Comparison of ENCODE assay signal across 9 mouse cellular contexts in the genomic region with DNA sequence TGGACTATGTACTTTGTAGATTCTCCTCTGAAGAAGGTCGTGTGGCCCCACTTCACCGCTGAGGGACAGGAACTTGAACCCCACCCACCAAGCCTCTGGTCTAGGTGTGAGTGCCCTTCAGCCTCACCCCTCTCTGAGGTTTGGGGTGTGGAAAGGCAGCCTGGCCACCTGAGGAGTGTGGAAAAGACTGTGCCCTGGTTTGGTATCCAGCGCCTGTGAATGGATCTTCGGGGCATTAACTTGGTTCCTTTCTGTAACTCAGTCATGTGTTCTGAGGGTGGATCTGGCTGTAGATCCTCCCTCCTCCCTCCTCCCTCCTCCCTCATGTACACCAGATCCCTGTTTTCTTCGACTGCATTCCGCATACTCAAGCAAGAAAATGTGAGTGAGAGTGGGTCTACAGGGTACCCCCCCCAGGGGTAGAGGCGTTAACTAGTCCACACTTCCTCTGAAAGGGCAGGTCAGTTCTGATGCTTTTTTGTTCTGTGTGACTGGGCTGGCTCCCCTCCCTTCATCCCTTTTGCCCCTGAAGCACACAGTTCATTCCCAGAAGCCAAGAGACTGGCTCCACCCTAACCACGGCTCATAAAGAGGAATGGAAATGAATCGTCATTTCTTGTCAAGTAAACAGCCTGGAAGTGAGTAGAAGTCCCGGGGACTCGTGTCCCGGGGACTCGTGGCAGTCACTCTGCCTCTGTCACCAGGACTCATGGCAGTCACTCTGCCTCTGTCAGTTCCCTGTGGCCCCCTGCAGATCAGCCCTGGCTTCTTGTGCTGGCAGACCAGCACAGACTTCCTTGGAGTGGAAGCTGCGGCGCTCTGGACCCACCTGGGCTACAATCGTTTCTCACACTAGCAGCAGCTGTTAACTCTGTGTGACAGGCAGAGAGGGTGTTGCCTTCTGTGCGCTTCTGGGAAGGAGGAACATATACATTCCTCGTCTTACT. TPM values are rescaled to one million over a fixed set of nuclear protein-coding genes. Genes with fewer than 3 reads are reported as not detected.
A peak's percentile ranks its signal among the peaks of the same experiment; 100 is the strongest.
DNase-seq lines count a peak whose midpoint lies in the region; ATAC-seq and TF ChIP-seq lines count a peak whose summit lies in the region.
"Had no signal": no experiment of that assay in that cellular context is flagged by ENCODE, and none has a peak within 500 bp of the region (broad histone marks: within the 10 kb centered on the region; RNA-seq: fewer than 3 reads in every experiment).

No protein-coding gene starts in this region.

- H3K36me3 ChIP-seq in small intestine, adult 2 months (ENCODE audit: control insufficient read depth, insufficient read depth, low read length), result peaks cover 32% of the 10 kb centered on the region
- H3K36me3 ChIP-seq in hindbrain, embryonic 16.5 days (ENCODE audit: control insufficient read depth, insufficient read depth, low read length), result no peaks in the 10 kb centered on the region
- no peaks in the 10 kb centered on the region for H3K36me3 ChIP-seq in midbrain, embryonic 11.5 days (ENCODE audit: control insufficient read depth, insufficient read depth, low read length)

- no peak overlapping the region for H3K9ac ChIP-seq in hindbrain, embryonic 16.5 days (ENCODE audit: low read depth, low read length)
- H3K9ac ChIP-seq in midbrain, embryonic 11.5 days (ENCODE audit: low read length), result no peak overlapping the region

- ATAC-seq in hindbrain, embryonic 16.5 days, result no peak
- ATAC-seq in midbrain, embryonic 11.5 days (ENCODE audit: low FRiP score), result no peak

- H3K27ac ChIP-seq in left cerebral cortex, adult 2 months, result no peak overlapping the region
- peak overlapping the region; percentile 44 for H3K27ac ChIP-seq in embryonic fibroblast, embryonic 13.5 days (ENCODE audit: insufficient read depth, low read length)
- peak overlapping the region; percentile 93 for H3K27ac ChIP-seq in small intestine, adult 2 months (ENCODE audit: insufficient read depth, low read depth, low read length)
- no peak overlapping the region for H3K27ac ChIP-seq in hindbrain, embryonic 16.5 days (ENCODE audit: low read depth, low read length)
- H3K27ac ChIP-seq in midbrain, embryonic 11.5 days (ENCODE audit: low read depth, low read length), result no peak overlapping the region

- intact Hi-C loops in left cerebral cortex, postnatal 4 days (cut with DNase I), result loop anchor here (10.0 kb wide), 1 partner anchor 632 kb away; no protein-coding TSS in a partner anchor
- intact Hi-C loops in left cerebral cortex, adult 2 months (cut with DNase I), result no loop called here

- TF ChIP-seq POLR2A in embryonic fibroblast, embryonic 13.5 days (IDR thresholded peaks at IDR 0.05; ENCODE audit: low read depth, low read length), result peak; percentile 5; the same call in 1 of the 2 replicates
- no peak for TF ChIP-seq POLR2A in small intestine, adult 2 months (IDR thresholded peaks at IDR 0.05; ENCODE audit: low read depth, low read length)

- no peaks in the 10 kb centered on the region for H3K9me3 ChIP-seq in hindbrain, embryonic 16.5 days (ENCODE audit: control insufficient read depth, low read length)
- no peaks in the 10 kb centered on the region for H3K9me3 ChIP-seq in midbrain, embryonic 11.5 days (ENCODE audit: control insufficient read depth, low read length)

- peak; percentile 40 for DNase-seq in left cerebral cortex, postnatal 4 days
- no peak for DNase-seq in left cerebral cortex, adult 2 months (ENCODE audit: extremely low spot score in 1 of 2, low spot score in 2 of 2)
- peak; percentile 43 for DNase-seq in kidney, postnatal 10 days
- no peak for DNase-seq in layer of hippocampus, adult 9-10 months (ENCODE audit: low spot score)
- DNase-seq in midbrain, embryonic 11.5 days (ENCODE audit: low spot score, missing footprints), result no peak
- DNase-seq: gastrocnemius, postnatal 36 days had no signal

- 36% methylated on average over 18 of the region's 18 CpGs for WGBS in small intestine, adult 2 months
- 52% methylated on average over 18 of the region's 18 CpGs for WGBS in hindbrain, embryonic 16.5 days
- 70% methylated on average over 18 of the region's 18 CpGs for WGBS in midbrain, embryonic 11.5 days

- no peak for TF ChIP-seq CTCF in left cerebral cortex, adult 2 months (IDR thresholded peaks at IDR 0.05)
- no peak for TF ChIP-seq CTCF in embryonic fibroblast, embryonic 13.5 days (IDR thresholded peaks at IDR 0.05; ENCODE audit: borderline replicate concordance, insufficient read depth, low read length)
- no peak for TF ChIP-seq CTCF in small intestine, adult 2 months (IDR thresholded peaks at IDR 0.05; ENCODE audit: extremely low read depth, insufficient read length, insufficient replicate concordance, low read depth, low read length)

- no peak overlapping the region for H3K4me3 ChIP-seq in left cerebral cortex, adult 2 months
- no peak overlapping the region for H3K4me3 ChIP-seq in embryonic fibroblast, embryonic 13.5 days (ENCODE audit: insufficient read depth, low read length)
- H3K4me3 ChIP-seq in small intestine, adult 2 months (ENCODE audit: low read depth, low read length), result 0 out of 2 replicates have a peak overlapping the region, but pooled peaks have one; percentile 1
- H3K4me3 ChIP-seq in hindbrain, embryonic 16.5 days (ENCODE audit: low read length), result no peak overlapping the region
- no peak overlapping the region for H3K4me3 ChIP-seq in midbrain, embryonic 11.5 days (ENCODE audit: low read depth, low read length)

- no peaks in the 10 kb centered on the region for H3K4me1 ChIP-seq in embryonic fibroblast, embryonic 13.5 days (ENCODE audit: control insufficient read depth, insufficient read depth, low read length)
- peaks cover 34% of the 10 kb centered on the region for H3K4me1 ChIP-seq in small intestine, adult 2 months (ENCODE audit: control insufficient read depth, insufficient read depth, insufficient read length, low read length)
- H3K4me1 ChIP-seq in hindbrain, embryonic 16.5 days (ENCODE audit: control insufficient read depth, insufficient read depth, low read depth, low read length), result 0 out of 2 replicates have a peak, but pooled peaks cover 2% of the 10 kb centered on the region
- H3K4me1 ChIP-seq in midbrain, embryonic 11.5 days (ENCODE audit: control insufficient read depth, insufficient read depth, low read length), result peaks cover 3% of the 10 kb centered on the region; the same call in 1 of the 2 replicates

- H3K4me2 ChIP-seq in hindbrain, embryonic 16.5 days (ENCODE audit: low read length), result no peak overlapping the region
- H3K4me2 ChIP-seq in midbrain, embryonic 11.5 days, result no peak overlapping the region

- H3K27me3 ChIP-seq in small intestine, adult 2 months (ENCODE audit: control insufficient read depth, insufficient read depth, low read length), result no peaks in the 10 kb centered on the region
- H3K27me3 ChIP-seq in hindbrain, embryonic 16.5 days (replicated peaks; ENCODE audit: control insufficient read depth, insufficient read depth, low read length), result no peaks in the 10 kb centered on the region
- no peaks in the 10 kb centered on the region for H3K27me3 ChIP-seq in midbrain, embryonic 11.5 days (ENCODE audit: control insufficient read depth, insufficient read depth, low read length)

RNA-seq across cellular contexts. Expression of a gene that starts 30.5 kb away (rescaled TPM):
- 1 to 10 TPM; 7.7 to 8.7 TPM for total RNA-seq in left cerebral cortex, postnatal 4 days (2021)
- total RNA-seq in left cerebral cortex, adult 2 months (2021), result 10 to 100 TPM; 11.8 to 13.2 TPM
- 15.8 and 19.5 TPM in 2 replicates for polyA plus RNA-seq in embryonic fibroblast, embryonic 13.5 days (2011; ENCODE audit: insufficient read length, low read depth, missing spikeins)
- polyA plus RNA-seq in small intestine, adult 2 months (2012; rRNA removed), result 195 and 289 TPM in 2 replicates
- polyA plus RNA-seq in hindbrain, embryonic 16.5 days (2015; fragmentation: Nextera tagmentation; extraction: Ambion mirVana), result 6.1 and 6.6 TPM in 2 replicates
- polyA plus RNA-seq in midbrain, embryonic 11.5 days (2014; fragmentation: Nextera tagmentation; extraction: Ambion mirVana), result 3.0 and 3.1 TPM in 2 replicates

RNA-seq across cellular contexts. Expression of a gene that starts 47.5 kb away (rescaled TPM):
- 10 to 100 TPM; 22.3 to 23.2 TPM for total RNA-seq in left cerebral cortex, postnatal 4 days (2021)
- total RNA-seq in left cerebral cortex, adult 2 months (2021), result 10 to 100 TPM; 56.6 to 60.0 TPM
- polyA plus RNA-seq in embryonic fibroblast, embryonic 13.5 days (2011; ENCODE audit: insufficient read length, low read depth, missing spikeins), result 112 and 146 TPM in 2 replicates
- polyA plus RNA-seq in small intestine, adult 2 months (2012; rRNA removed), result 139 and 169 TPM in 2 replicates
- polyA plus RNA-seq in hindbrain, embryonic 16.5 days (2015; fragmentation: Nextera tagmentation; extraction: Ambion mirVana), result 48.1 and 49.0 TPM in 2 replicates
- polyA plus RNA-seq in midbrain, embryonic 11.5 days (2014; fragmentation: Nextera tagmentation; extraction: Ambion mirVana), result 72.9 and 75.0 TPM in 2 replicates

Comparison
In these comparisons a context has a peak if more than half of its experiments do, and no peak if none do; other contexts are left out.
1. DNase-seq: peak in left cerebral cortex, postnatal 4 days (single experiment) and kidney, postnatal 10 days (single experiment); none in left cerebral cortex, adult 2 months (0 of 2), layer of hippocampus, adult 9-10 months (single experiment) and midbrain, embryonic 11.5 days (single experiment).
2. H3K27ac ChIP-seq: peak in embryonic fibroblast, embryonic 13.5 days (single experiment) and small intestine, adult 2 months (single experiment); none in left cerebral cortex, adult 2 months (single experiment), hindbrain, embryonic 16.5 days (single experiment) and midbrain, embryonic 11.5 days (single experiment).